12 mouse cellular contexts compared by ENCODE assay signal in genomic region chr7:5982426-5982825, GRCm38 (mm10). TPM values are rescaled to one million over a fixed set of nuclear protein-coding genes. Genes with fewer than 3 reads are reported as not detected.
"Had no signal": no experiment of that assay in that cellular context is flagged by ENCODE, and none has a peak within 500 bp of the region (broad histone marks: within the 10 kb centered on the region; RNA-seq: fewer than 3 reads in every experiment).

No protein-coding gene starts in this region.

RNA-seq across cellular contexts. Expression of gene Vmn1r65, which starts 28.4 kb away (rescaled TPM):
- polyA plus RNA-seq: neural tube, embryonic 13.5 days; neural tube, embryonic 14.5 days; neural tube, embryonic 15.5 days; small intestine, adult 2 months; spleen, adult 2 months; stomach, embryonic 14.5 days; stomach, embryonic 15.5 days; stomach, embryonic 16.5 days; stomach, postnatal 0 days; thymus, adult 2 months; thymus, postnatal 0 days; urinary bladder, adult 2 months had no signal
